Mouse (Mus musculus) stomach, postnatal 0 days (tissue): ENCODE measurements around the gene Usp25. TPM values are rescaled to one million over a fixed set of nuclear protein-coding genes. Genes with fewer than 3 reads are reported as not detected.

Experiments
- ATAC-seq: fragments of 200-750 bp; cut with Nextera tagmentation; 2 replicates; pipeline ENCODE4 v1.8.0; 2017; ENCODE audit not compliant: low FRiP score, low TSS enrichment
- DNase-seq: peaks from one replicate; pipeline ENCODE4 v3.0.0-alpha.2; 2016; ENCODE audit warnings: low spot score
- H3K27ac ChIP-seq: fragments of 300-500 bp; sonication (generic); replicated peaks from 2 replicates; pipeline ENCODE4 v1.5.1; 2014; ENCODE audit warnings: mild to moderate bottlenecking, control low read depth
- H3K27me3 ChIP-seq: fragments of 300-500 bp; sonication (generic); 2 replicates; pipeline ENCODE4 v1.6.1; 2014; ENCODE audit warnings: low read length; ENCODE audit not compliant: control insufficient read depth, insufficient read depth
- H3K36me3 ChIP-seq: fragments of 300-500 bp; sonication (generic); 2 replicates; pipeline ENCODE4 v1.6.1; 2014; ENCODE audit warnings: low read length, mixed read lengths; ENCODE audit not compliant: control insufficient read depth, insufficient read depth
- H3K4me1 ChIP-seq: fragments of 300-500 bp; sonication (generic); replicated peaks from 2 replicates; pipeline ENCODE4 v1.6.1; 2014; ENCODE audit warnings: antibody characterized with exemption; ENCODE audit not compliant: control insufficient read depth, insufficient read depth
- H3K4me2 ChIP-seq: fragments of 300-500 bp; sonication (generic); replicated peaks from 2 replicates; pipeline ENCODE4 v1.6.1; 2014; ENCODE audit warnings: low read depth, mild to moderate bottlenecking, control low read depth, moderate library complexity
- H3K4me3 ChIP-seq: fragments of 300-500 bp; sonication (generic); 2 replicates; pipeline ENCODE4 v1.5.1; 2014; ENCODE audit warnings: low read depth, low read length, control low read depth
- H3K9ac ChIP-seq: fragments of 300-500 bp; sonication (generic); 2 replicates; pipeline ENCODE4 v1.6.1; 2014; ENCODE audit warnings: mild to moderate bottlenecking, low read length, control low read depth, mixed read lengths
- H3K9me3 ChIP-seq: fragments of 300-500 bp; sonication (generic); 2 replicates; pipeline ENCODE4 v1.6.1; 2016; ENCODE audit warnings: low read length; ENCODE audit not compliant: control insufficient read depth
- CTCF ChIP-seq: IDR thresholded peaks from 2 replicates; pipeline ENCODE4 v1.5.1; 2016; ENCODE audit warnings: antibody characterized with exemption, low read depth, mild to moderate bottlenecking, moderate library complexity
- EP300 ChIP-seq: optimal IDR thresholded peaks from 2 replicates; pipeline ENCODE3; 2016; ENCODE audit warnings: antibody characterized with exemption
- WGBS: fragments of 180-500 bp; shearing (Covaris S2); extraction: QIAGEN DNeasy Blood & Tissue Kit; methylation state at CpG from one replicate; pipeline ENCODE4 v1.1.7; 2014; 5-methylcytosine and 5-hydroxymethylcytosine counted together
- polyA plus RNA-seq: library from polyadenylated mRNA; unstranded; fragments of >200 nt; fragmentation: Nextera tagmentation; extraction: Ambion mirVana; gene quantifications from 2 replicates; pipeline ENCODE4 v1.2.1, GENCODE M21; 2015

The Usp25 gene
- polyA plus RNA-seq, 1 experiment from 2014 or later: 31.1 TPM

GRCm38 (mm10) chr16:77095017-77095551, 81.6 kb downstream of the Usp25 start:
- H3K4me1 ChIP-seq: no peaks in the 10 kb centered on the region
- H3K36me3 ChIP-seq: no peaks in the 10 kb centered on the region; the same call in 1 of the 2 replicates
- H3K27me3 ChIP-seq: no peaks in the 10 kb centered on the region
- ATAC-seq (no peak), DNase-seq (no peak)
- no peaks in the 10 kb centered on the region for H3K9me3 ChIP-seq
- H3K9ac ChIP-seq: no peak overlapping the region
- TF ChIP-seq EP300: no peak
- TF ChIP-seq CTCF: no peak
- WGBS: 82% methylated on average over 7 of the region's 7 CpGs
- no peak overlapping the region for H3K4me3 ChIP-seq
- H3K27ac ChIP-seq: no peak overlapping the region
- H3K4me2 ChIP-seq: no peak overlapping the region

DNA sequence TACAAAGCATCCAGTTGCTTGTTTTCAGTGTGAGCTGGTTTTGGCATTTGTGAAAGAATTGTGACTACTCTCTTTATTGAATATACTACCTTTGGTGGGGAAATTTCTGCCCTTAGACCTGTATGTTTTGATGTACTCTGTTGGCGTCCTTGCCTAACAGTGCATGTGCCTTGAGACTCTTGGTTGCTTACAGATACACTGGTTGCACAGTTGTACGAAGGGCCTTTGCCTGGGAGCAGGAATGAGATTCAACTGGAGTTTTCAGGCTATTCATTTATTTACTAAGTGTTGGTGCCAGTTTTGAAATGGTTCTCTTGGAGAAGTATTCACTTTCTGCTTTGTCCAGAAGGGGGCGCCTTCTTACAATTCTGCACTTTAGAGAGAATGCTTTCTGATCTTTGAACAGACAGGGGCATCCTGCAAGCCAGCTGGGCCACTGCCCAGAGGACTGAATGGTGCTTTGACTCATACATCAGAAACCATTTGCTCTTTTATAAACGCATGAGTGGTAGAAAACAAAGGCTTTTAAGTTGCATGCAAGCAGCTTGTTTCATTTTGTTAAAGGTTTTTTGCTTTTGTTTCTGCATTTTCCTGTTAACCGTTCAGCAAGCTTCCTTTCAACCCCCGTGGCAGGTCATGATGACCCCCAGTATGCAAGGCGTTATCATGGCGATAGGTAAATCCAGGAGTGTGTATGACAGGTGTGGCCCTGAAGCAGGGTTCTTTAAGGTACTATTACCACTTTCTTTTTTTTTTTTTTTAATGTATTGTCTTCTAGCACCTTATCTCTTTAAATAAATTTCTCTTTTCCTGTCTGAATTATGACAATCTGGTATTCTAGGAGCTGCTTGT, 85.7 kb downstream of the Usp25 start:
- 63% methylated on average over 8 of the region's 8 CpGs for WGBS
- Histone ChIP-seq H3K27ac (0 out of 2 replicates have a peak overlapping the region, but pooled peaks have one; percentile 13), H3K4me1 (no peaks in the 10 kb centered on the region), H3K36me3 (no peaks in the 10 kb centered on the region; the same call in 1 of the 2 replicates), H3K9me3 (no peaks in the 10 kb centered on the region), H3K27me3 (no peaks in the 10 kb centered on the region), H3K4me3 (no peak overlapping the region), H3K9ac (no peak overlapping the region), H3K4me2 (no peak overlapping the region)
- ATAC-seq: no peak
- peak; percentile 72 for TF ChIP-seq CTCF
- TF ChIP-seq EP300: no peak
- DNase-seq: peak; percentile 53

DNA sequence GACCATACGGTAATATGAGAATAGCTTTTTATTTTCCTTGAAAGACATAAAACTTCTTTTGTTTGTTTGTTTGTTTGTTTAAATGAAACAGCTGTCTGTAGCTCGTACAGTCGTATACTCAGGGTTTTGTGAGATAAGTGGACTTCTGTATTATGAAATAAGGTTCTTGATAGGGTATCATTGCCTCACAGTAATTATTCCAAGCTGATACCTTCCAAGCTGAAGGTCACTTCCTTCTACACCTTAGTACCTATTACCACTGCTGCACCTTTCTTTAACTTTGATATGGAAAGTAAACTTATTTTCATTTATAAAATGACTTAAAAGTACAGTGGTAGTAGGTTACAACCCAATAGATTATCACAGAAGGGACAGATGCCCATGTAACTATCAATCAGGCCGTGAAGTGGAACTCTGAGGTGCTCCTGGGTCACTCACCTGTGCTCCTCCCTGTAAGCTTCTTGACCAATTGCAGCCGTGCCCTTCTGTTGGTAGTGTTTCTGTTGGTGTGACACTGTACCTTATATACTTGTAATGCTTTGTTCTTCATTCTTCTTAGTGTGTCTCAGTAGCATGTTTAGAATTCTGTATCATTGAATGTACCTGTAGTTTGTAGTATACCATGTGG, 90.2 kb downstream of the Usp25 start:
- Histone ChIP-seq H3K4me2 (no peak overlapping the region), H3K4me3 (no peak overlapping the region), H3K27me3 (no peaks in the 10 kb centered on the region), H3K36me3 (no peaks in the 10 kb centered on the region; the same call in 1 of the 2 replicates), H3K27ac (no peak overlapping the region), H3K9ac (no peak overlapping the region), H3K4me1 (no peaks in the 10 kb centered on the region), H3K9me3 (no peaks in the 10 kb centered on the region)
- DNase-seq (no peak), ATAC-seq (peak; percentile 84; the same call in 1 of the 2 replicates)
- 73% methylated on average over 5 of the region's 5 CpGs for WGBS
- TF ChIP-seq EP300 (no peak), CTCF (no peak)

GRCm38 (mm10) chr16:77111268-77111667, 97.8 kb downstream of the Usp25 start:
- Histone ChIP-seq H3K9me3 (no peaks in the 10 kb centered on the region), H3K4me2 (no peak overlapping the region), H3K27me3 (no peaks in the 10 kb centered on the region), H3K36me3 (peaks cover 16% of the 10 kb centered on the region), H3K27ac (no peak overlapping the region), H3K4me3 (no peak overlapping the region), H3K4me1 (no peaks in the 10 kb centered on the region), H3K9ac (no peak overlapping the region)
- WGBS: 85% methylated on average over 1 of the region's 1 CpGs
- DNase-seq (no peak), ATAC-seq (no peak)
- TF ChIP-seq CTCF: no peak
- TF ChIP-seq EP300: no peak

DNA sequence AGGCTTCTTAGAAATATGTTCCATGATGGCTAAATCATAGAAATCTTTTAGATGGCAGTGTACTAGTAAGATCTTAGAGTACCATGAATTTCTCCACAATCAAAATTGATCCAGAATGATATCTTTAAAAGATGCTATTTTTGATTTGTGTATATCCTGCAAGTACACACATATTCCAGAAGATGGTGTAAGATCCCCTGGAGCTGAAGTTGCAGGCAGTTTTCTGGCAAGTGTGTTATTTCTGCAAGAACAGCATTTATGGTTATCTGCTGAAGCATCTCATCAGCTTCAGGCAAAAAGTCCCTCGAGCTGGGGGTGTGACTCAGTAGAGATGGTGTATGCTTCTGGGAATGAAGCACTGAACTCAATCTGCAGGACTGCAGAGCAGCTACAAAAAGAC, 112.4 kb downstream of the Usp25 start:
- TF ChIP-seq CTCF (peak; percentile 32), EP300 (no peak)
- Histone ChIP-seq H3K4me1 (no peaks in the 10 kb centered on the region), H3K36me3 (no peaks in the 10 kb centered on the region), H3K9ac (no peak overlapping the region), H3K27ac (no peak overlapping the region), H3K4me3 (no peak overlapping the region), H3K4me2 (no peak overlapping the region), H3K27me3 (no peaks in the 10 kb centered on the region), H3K9me3 (no peaks in the 10 kb centered on the region)
- DNase-seq (no peak), ATAC-seq (no peak)
- 42% methylated on average over 1 of the region's 1 CpGs for WGBS

- 15% methylated on average over 5 of the region's 5 CpGs for WGBS
- no peaks in the 10 kb centered on the region for H3K9me3 ChIP-seq
- no peaks in the 10 kb centered on the region for H3K27me3 ChIP-seq
- H3K9ac ChIP-seq: no peak overlapping the region
- no peak overlapping the region for H3K4me2 ChIP-seq
- no peak overlapping the region for H3K4me3 ChIP-seq
- TF ChIP-seq EP300 (no peak), CTCF (peak; percentile 84)
- no peak for DNase-seq
- ATAC-seq: no peak
- H3K27ac ChIP-seq: no peak overlapping the region
- no peaks in the 10 kb centered on the region for H3K4me1 ChIP-seq
- H3K36me3 ChIP-seq: no peaks in the 10 kb centered on the region
Measured at GRCm38 (mm10) chr16:77128683-77129082, 115.2 kb downstream of the Usp25 start.
